Mouse (Mus musculus) ES-E14 (cell line): Measurements from ENCODE around the gene Hist1h2br. TPM values are rescaled to one million over a fixed set of nuclear protein-coding genes. Genes with fewer than 3 reads are reported as not detected.
"Not testable (repeated sequence)": the region's sequence is repeated elsewhere in the genome, so short reads cannot be mapped to it uniquely, and the experiment has no call there.

Source experiments
- DNase-seq: peaks from one replicate; pipeline ENCODE4 v3.0.0-alpha.2; 2013; ENCODE audit warnings: low read depth, low spot score
- H3K27ac ChIP-seq: 2 replicates; pipeline ENCODE4 v1.5.1; 2012; ENCODE audit warnings: low read depth, mild to moderate bottlenecking, low read length, moderate library complexity, mixed read lengths; ENCODE audit not compliant: poor library complexity, insufficient read depth, severe bottlenecking
- H3K36me3 ChIP-seq: 2 replicates; pipeline ENCODE4 v1.6.1; 2012; ENCODE audit warnings: mild to moderate bottlenecking, low read length, moderate library complexity, mixed read lengths; ENCODE audit not compliant: control insufficient read depth, poor library complexity, insufficient read depth, severe bottlenecking
- H3K4me1 ChIP-seq, 2 experiments: fragments of 150-350 bp in 1 of 2; sonication (generic) in 1 of 2; 2 replicates each; pipeline ENCODE4 v1.6.1; 2012; ENCODE audit warnings: low read length in 2 of 2, mild to moderate bottlenecking in 1 of 2, mixed read lengths in 1 of 2; ENCODE audit not compliant: control insufficient read depth in 2 of 2, insufficient read depth in 2 of 2, poor library complexity in 1 of 2
- H3K4me3 ChIP-seq, 2 experiments: fragments of 150-350 bp in 1 of 2; sonication (generic) in 1 of 2; 2 replicates each; pipeline ENCODE4 v1.5.1; 2012; ENCODE audit warnings: low read length in 2 of 2, low read depth in 1 of 2, mild to moderate bottlenecking in 1 of 2, mixed read lengths in 1 of 2; ENCODE audit not compliant: insufficient read depth in 1 of 2, poor library complexity in 1 of 2, severe bottlenecking in 1 of 2
- H3K9ac ChIP-seq: 2 replicates; pipeline ENCODE4 v1.6.1; 2012; ENCODE audit warnings: low read depth, mild to moderate bottlenecking, low read length, mixed read lengths; ENCODE audit not compliant: poor library complexity, insufficient read depth, severe bottlenecking
- H3K9me3 ChIP-seq: fragments of 150-350 bp; sonication (generic); 2 replicates; pipeline ENCODE4 v1.6.1; 2012; ENCODE audit warnings: low read depth, mild to moderate bottlenecking, low read length; ENCODE audit not compliant: control insufficient read depth, insufficient read depth
- CHD2 ChIP-seq: IDR thresholded peaks from 2 replicates; pipeline ENCODE4 v1.6.1; 2014; ENCODE audit warnings: mild to moderate bottlenecking, low read depth, low read length, inconsistent platforms
- HCFC1 ChIP-seq: IDR thresholded peaks from 2 replicates; pipeline ENCODE4 v1.6.1; 2012; ENCODE audit warnings: low read length, inconsistent platforms, borderline replicate concordance; ENCODE audit not compliant: insufficient read depth
- MAFK ChIP-seq: IDR thresholded peaks from 2 replicates; pipeline ENCODE4 v1.6.1; 2014; ENCODE audit warnings: mild to moderate bottlenecking, low read depth, low read length, inconsistent platforms; ENCODE audit not compliant: insufficient read depth
- ZC3H11A ChIP-seq: IDR thresholded peaks from 2 replicates; pipeline ENCODE4 v1.6.1; 2012; ENCODE audit warnings: low read depth, mild to moderate bottlenecking, inconsistent platforms, low read length, borderline replicate concordance
- ZNF384 ChIP-seq: IDR thresholded peaks from 2 replicates; pipeline ENCODE4 v1.6.1; 2012; ENCODE audit warnings: low read depth, low read length, inconsistent platforms
- in situ Hi-C, 2 experiments: fragments of 600-800 bp; cut with MboI; formaldehyde crosslinking; loops; one replicate each; pipeline ENCODE4 v1.15.1; 2025; ENCODE audit warnings: low sequenced_read_pairs in 2 of 2, inconsistent platforms in 1 of 2; ENCODE audit not compliant: unreplicated experiment in 2 of 2
- total RNA-seq: library from RNA; depleted of rRNA; stranded (reverse); fragments of 300-350 nt; gene quantifications from 2 replicates; pipeline ENCODE4 v1.2.3, GENCODE M21; 2012

The Hist1h2br gene
- total RNA-seq, 1 experiment = 2,111 TPM

- Histone ChIP-seq H3K36me3 (no peaks in the 10 kb centered on the region), H3K27ac (no peak overlapping the region), H3K4me1 (peaks cover 5 to 6% of the 10 kb centered on the region in 2 experiments; a peak in 3 of 4 replicates), H3K4me3 (no peak overlapping the region), H3K9ac (no peak overlapping the region), H3K9me3 (no peaks in the 10 kb centered on the region)
- DNase-seq = no peak
- in situ Hi-C loops = loop anchor here in 1 of 2 experiments (25.0 kb wide), 1 partner anchor 1560 kb away; the partner anchor contains the start of gene Abt1
- TF ChIP-seq MAFK (no peak), ZC3H11A (no peak), CHD2 (no peak), HCFC1 (no peak), ZNF384 (no peak)
Measured at GRCm38 (mm10) chr13:21852215-21852945, 18.8 kb downstream of the Hist1h2br start.

DNA sequence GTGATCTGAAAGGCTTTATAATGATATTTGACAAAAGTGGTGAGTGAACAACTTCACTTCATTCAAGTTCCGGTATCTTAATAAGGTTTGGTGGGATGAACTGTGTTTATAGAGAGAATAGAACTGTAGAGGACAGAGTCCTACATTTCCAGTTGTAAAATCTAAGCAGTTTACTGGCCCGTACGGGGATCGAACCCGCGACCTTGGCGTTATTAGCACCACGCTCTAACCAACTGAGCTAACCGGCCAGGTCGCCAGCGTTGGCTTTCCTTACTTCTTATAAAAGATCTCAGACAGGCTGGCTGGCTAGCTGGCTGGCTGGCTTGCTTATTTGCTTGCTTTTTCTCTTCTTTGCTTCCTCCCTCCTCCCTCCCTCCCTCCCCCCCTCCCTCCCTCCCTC, 21.6 kb downstream of the Hist1h2br start:
- H3K9me3 ChIP-seq = no peaks in the 10 kb centered on the region
- DNase-seq = peak; percentile 60
- peak overlapping the region; percentile 73 to 82; a peak in 3 of 4 replicates for H3K4me3 ChIP-seq
- H3K9ac ChIP-seq = no peak overlapping the region
- H3K36me3 ChIP-seq = no peaks in the 10 kb centered on the region
- 0 out of 2 replicates have a peak, but pooled peaks have one; percentile 23 for TF ChIP-seq HCFC1
- TF ChIP-seq CHD2 = no peak
- peak; percentile 84 for TF ChIP-seq MAFK
- in situ Hi-C loops = loop anchor here in 1 of 2 experiments (25.0 kb wide), 1 partner anchor 1557 kb away; the partner anchor contains the start of gene Abt1
- no peak overlapping the region; the same call in 1 of the 2 replicates for H3K27ac ChIP-seq
- H3K4me1 ChIP-seq = peaks cover 5 to 8% of the 10 kb centered on the region in 2 experiments

GRCm38 (mm10) chr13:21855698-21856162, 22.2 kb downstream of the Hist1h2br start:
- DNase-seq = peak; percentile 59
- Histone ChIP-seq H3K9me3 (no peaks in the 10 kb centered on the region), H3K9ac (peak overlapping the region; percentile 57; the same call in 1 of the 2 replicates), H3K4me1 (peaks cover 6 to 9% of the 10 kb centered on the region in 2 experiments), H3K36me3 (no peaks in the 10 kb centered on the region), H3K4me3 (peak overlapping the region; percentile 73 to 82), H3K27ac (peak overlapping the region; percentile 57; the same call in 1 of the 2 replicates)
- in situ Hi-C loops = loop anchor here in 1 of 2 experiments (25.0 kb wide), 1 partner anchor 1557 kb away; the partner anchor contains the start of gene Abt1
- TF ChIP-seq CHD2 = no peak
- TF ChIP-seq ZC3H11A = no peak
- peak; percentile 97 for TF ChIP-seq MAFK
- TF ChIP-seq ZNF384 = 0 out of 2 replicates have a peak, but pooled peaks have one; percentile 9
- no peak for TF ChIP-seq HCFC1

DNA sequence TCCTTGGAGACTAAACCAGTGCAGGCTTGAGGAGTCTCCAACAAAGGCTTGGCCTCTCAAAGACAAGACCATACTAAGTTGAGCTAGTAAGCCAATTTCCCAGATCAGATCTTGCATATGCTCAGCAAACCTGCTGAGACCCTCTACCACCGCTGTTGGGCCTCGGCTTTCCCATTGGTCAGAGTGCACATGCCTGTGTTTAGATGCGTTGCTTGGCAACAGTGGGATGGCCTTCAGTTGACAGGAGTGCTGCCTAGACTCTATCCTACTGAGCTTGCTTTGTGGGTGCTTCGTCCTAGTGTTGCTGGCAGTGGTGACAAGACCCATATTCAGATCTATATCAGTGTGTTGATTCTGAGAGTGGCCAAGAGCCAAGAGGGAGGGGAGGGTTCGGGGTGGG, 28.1 kb downstream of the Hist1h2br start:
- Histone ChIP-seq H3K9me3 (no peaks in the 10 kb centered on the region), H3K27ac (no peak overlapping the region), H3K36me3 (no peaks in the 10 kb centered on the region), H3K4me1 (peaks cover 15 to 17% of the 10 kb centered on the region in 2 experiments), H3K4me3 (no peak overlapping the region), H3K9ac (no peak overlapping the region; the same call in 1 of the 2 replicates)
- in situ Hi-C loops = loop anchor here in 1 of 2 experiments (25.0 kb wide), 1 partner anchor 1551 kb away; the partner anchor contains the start of gene Abt1
- TF ChIP-seq ZNF384 = no peak
- no peak for TF ChIP-seq HCFC1
- no peak for TF ChIP-seq MAFK
- no peak for TF ChIP-seq ZC3H11A
- TF ChIP-seq CHD2 = no peak
- peak; percentile 70 for DNase-seq

GRCm38 (mm10) chr13:21865503-21865902, 32.0 kb downstream of the Hist1h2br start:
- not testable (repeated sequence) for H3K36me3 ChIP-seq, H3K9me3 ChIP-seq, DNase-seq
- peak overlapping the region; percentile 99 for H3K27ac ChIP-seq
- peak overlapping the region in 1 of 2 experiments; percentile 30; a peak in 1 of 4 replicates for H3K4me3 ChIP-seq
- H3K9ac ChIP-seq = peak overlapping the region; percentile 47; the same call in 1 of the 2 replicates
- H3K4me1 ChIP-seq = peaks cover 10 to 14% of the 10 kb centered on the region in 2 experiments
- in situ Hi-C loops = loop anchor here in 1 of 2 experiments (25.0 kb wide), 1 partner anchor 1547 kb away; the partner anchor contains the start of gene Abt1
